Mouse (Mus musculus): ENCODE measurements at regions not wholly inside any gene's neighbourhood (a gene's known extent, or its start where the extent isn't known, plus 50 kb on each side); places are given as distances from the start of the nearest gene placed in this dataset.

DNA sequence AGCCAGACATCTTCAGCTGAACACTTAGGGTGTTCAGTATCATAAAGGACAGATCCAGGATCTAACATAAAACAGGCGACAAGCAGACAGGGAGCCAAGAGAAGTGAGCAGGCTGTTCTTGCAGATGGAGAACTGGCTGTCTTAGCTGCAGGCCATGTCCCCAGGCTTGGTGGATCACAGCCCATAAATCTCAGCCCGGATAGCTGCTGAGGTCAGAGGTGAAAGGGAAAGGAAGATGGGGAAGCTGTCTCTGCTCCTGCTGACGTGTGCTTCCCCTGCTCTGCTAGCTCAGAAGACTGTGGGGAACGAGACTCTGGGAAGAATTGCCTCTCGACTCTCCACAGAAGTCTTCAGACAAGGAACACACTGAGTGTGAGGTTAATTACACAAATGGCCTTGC is 71.9 kb upstream of the Pced1b start:
- TF ChIP-seq MAFK (IDR thresholded peaks at IDR 0.05; ENCODE audit: insufficient read depth, low read depth, low read length) = no peak
- TF ChIP-seq CHD2 (IDR thresholded peaks at IDR 0.05; ENCODE audit: low read depth, low read length) = no peak

Measured in ES-E14 (cell line).